Mouse (Mus musculus): Measurements from ENCODE around the gene Fry.

Gene Fry

DNA sequence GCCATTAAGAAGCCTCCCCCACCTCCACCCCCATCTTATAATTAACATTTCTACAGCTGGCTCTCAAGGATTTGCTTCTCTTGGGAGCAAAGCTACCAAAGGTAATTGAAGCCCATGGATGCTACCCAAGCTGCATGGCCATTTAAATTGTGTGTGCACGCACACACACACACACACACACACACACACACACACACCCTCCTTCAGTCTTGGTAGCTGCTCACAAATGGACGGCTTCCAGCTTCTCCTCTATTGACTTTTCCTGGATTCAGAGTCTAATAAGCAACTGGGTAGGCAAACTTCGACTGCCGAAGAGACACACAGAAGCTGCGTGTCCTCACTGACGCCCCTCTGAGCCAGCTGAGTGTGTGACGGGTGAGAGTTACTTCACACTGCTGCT lies 11.7 kb downstream of the Fry start:
- DNase-seq (ENCODE audit: low spot score), result no peak

GRCm38 (mm10) chr5:150131166-150131565 lies 12.7 kb downstream of the Fry start:
- DNase-seq (ENCODE audit: low spot score), result no peak

- DNase-seq (ENCODE audit: low spot score), result no peak
Measured at GRCm38 (mm10) chr5:150134651-150135050, 16.2 kb downstream of the Fry start.

DNA sequence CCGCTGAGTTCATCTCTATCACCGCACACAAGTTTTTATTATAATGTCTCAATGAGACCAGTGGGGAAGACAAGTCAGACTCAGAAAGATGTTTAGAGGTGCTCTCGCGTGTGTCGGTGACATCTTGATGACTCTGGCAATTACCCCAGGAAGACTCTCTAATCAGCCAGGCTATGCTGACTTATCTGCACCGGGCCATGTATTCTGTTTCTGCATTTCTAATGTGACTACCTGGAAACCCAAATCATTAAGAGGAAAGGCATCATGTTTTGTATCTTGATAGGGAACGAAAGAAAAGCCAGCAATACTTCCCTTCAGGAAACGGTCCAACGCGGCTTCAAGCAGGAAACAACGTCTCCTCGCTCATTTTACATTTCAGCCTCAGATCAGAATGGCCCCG lies 17.1 kb downstream of the Fry start:
- DNase-seq (ENCODE audit: low spot score), result no peak

GRCm38 (mm10) chr5:150137772-150138451 lies 19.5 kb downstream of the Fry start:
- no peak for DNase-seq (ENCODE audit: low spot score)

DNA sequence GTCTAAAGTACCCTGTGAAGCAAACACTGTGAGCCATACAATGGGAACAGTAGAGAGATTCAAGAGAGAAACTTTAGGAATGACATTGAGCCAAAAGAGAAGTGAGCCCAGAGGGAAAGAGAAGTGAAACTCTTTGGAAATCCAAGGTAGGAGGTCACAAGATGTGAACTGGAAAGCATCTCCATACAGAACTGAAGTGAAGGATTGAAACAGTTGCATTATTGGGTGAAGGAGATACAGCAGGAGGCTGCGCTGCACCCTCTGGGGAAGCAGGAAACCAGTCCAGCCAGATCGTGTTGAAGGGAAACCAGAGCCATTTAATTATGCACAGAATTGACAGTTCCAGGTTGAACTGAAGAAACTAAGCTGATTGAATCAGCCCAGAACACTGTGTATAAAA lies 22.1 kb downstream of the Fry start:
- DNase-seq (ENCODE audit: low spot score), result no peak

DNA sequence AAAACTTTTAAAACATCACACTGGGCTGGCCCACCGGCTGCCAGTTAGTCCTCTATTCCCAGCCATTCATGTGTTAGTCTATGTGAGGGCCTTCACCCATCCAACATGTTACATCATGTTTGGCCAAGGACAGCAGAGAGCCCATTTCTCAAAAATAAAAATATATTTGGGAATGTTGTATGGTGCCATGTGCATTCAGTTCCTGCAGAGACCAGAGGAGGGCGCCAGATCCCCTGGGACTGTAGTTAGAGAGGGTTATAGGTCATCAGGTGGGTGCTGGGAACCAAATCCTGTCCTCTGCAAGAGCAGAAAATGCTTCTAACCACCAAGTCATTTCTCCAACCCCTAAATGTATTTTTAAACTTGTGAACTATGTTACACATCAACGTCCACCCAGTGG lies 27.5 kb downstream of the Fry start:
- no peak for DNase-seq (ENCODE audit: low spot score)

DNA sequence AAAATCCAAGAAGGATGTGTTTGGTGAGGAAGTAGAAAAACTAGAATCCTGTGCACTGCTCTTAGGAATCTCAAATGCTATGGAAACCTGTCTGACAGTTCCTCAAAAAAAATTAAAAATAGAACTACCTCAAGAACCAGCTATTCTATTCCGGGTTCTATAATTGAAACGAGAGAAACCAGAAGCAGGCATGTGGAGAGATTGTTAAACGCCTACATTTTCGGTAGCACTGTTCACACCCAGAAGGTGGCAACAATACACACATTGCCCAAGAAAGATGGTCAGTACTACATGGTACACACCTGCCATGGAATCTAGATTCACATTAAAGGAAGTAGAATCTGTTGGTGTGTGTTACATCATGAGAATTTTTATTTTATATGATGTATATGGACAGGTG lies 28.2 kb downstream of the Fry start:
- DNase-seq (ENCODE audit: low spot score), result no peak

- no peak for DNase-seq (ENCODE audit: low spot score)
Measured at GRCm38 (mm10) chr5:150149725-150150124, 31.3 kb downstream of the Fry start.

GRCm38 (mm10) chr5:150150986-150151385 lies 32.5 kb downstream of the Fry start:
- DNase-seq (ENCODE audit: low spot score), result no peak

- DNase-seq (ENCODE audit: low spot score), result peak; percentile 11
Measured at GRCm38 (mm10) chr5:150152071-150152879, 33.8 kb downstream of the Fry start.

DNA sequence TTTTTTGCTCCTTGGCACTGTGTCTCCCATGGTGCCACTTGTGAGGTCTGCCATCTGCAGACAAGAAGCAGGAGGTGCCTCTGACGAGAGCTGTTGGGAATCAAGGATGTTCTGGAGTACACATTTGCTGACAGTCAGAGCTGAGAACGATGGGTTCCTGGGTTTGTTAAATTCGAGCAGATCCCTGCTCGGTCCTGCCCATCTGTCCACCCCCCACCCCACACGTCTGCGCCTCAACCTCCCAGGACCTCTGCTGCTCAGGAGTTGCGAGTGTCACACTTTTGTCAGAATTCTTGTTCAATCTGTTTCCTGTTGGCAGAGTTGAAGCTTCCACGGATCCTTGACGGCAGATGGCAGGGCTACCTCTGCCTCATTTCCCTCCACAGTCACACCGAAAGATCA lies 34.4 kb downstream of the Fry start:
- no peak for DNase-seq (ENCODE audit: low spot score)

DNA sequence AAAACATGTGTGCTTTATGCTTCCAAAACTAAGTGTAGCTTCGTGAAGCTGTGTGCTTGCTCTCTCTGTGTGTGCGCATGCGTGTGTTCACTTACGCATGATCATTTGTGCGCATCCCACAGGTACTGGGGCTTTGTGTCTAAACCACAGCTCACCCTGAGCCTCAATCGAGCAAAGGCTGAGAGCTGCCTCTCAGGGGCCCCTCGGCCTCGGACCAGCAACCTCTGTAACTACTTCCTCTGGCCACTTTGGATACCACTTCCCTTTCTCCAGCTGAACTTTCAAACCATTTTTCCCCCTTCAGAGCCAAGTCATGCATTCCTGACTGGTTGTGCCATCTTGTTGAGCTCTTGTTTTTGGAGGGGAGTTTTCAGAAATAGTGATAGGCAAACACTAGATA lies 36.9 kb downstream of the Fry start:
- DNase-seq (ENCODE audit: low spot score), result no peak

DNA sequence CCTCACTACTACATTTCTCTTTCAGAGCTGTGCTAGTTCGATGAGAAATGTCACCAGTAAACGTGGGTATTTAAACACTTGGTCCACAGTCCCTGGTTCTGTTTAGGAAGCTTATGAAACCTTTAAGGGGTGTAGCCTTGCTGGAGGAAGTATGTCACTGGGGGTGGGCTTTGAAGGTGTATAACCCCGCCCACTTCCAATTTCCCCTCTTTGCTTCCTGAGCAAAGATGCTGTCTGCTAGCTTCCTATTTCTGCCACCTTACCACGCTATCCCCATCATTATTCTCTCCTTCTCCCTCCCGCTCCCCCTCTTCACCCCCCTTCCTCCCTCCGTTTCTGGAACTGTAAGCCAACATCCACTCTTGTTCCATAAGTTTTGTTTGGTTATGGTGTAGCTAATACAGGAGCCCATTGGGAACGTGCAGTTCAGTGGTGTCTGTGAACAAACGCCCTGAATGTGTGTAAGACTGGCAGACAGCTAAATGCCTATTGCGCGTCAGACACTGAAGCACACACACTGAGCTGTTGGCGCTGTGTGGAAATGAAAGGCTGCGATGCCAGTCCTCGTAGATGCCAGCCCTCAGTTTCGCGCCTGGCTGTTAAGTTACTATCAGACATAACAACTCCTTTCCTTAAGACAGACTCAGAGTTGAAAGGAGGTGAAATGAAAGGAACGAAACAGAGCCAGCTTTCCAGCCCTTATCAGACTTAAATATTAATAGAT lies 37.8 kb downstream of the Fry start:
- DNase-seq (ENCODE audit: low spot score), result no peak

GRCm38 (mm10) chr5:150157682-150158081 lies 39.2 kb downstream of the Fry start:
- peak; percentile 33 for DNase-seq (ENCODE audit: low spot score)

GRCm38 (mm10) chr5:150159151-150159550 lies 40.7 kb downstream of the Fry start:
- DNase-seq (ENCODE audit: low spot score), result no peak

- no peak for DNase-seq (ENCODE audit: low spot score)
Measured at GRCm38 (mm10) chr5:150161193-150161592, 42.7 kb downstream of the Fry start.

DNA sequence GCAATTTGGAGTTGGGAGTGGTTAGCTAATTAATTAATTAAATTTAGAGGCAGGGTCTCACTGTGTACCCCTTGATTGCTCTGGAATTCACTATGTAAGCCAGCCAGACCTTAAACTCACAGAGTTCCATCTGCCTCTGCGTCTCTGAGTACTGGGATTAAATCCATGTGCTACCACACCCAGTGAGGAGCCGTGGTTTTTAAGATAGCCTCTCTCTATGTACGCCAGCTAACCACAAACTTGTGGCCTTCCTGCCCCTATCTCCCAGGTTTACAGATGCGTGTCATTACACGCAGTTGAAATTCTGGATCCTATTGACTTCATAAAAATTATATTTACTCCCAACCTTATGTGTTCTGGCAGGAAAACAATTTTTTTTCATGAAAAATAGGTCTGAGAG lies 43.5 kb downstream of the Fry start:
- no peak for DNase-seq (ENCODE audit: low spot score)

GRCm38 (mm10) chr5:150164671-150165070 lies 46.2 kb downstream of the Fry start:
- no peak for DNase-seq (ENCODE audit: low spot score)

GRCm38 (mm10) chr5:150166811-150167210 lies 48.4 kb downstream of the Fry start:
- no peak for DNase-seq (ENCODE audit: low spot score)

DNA sequence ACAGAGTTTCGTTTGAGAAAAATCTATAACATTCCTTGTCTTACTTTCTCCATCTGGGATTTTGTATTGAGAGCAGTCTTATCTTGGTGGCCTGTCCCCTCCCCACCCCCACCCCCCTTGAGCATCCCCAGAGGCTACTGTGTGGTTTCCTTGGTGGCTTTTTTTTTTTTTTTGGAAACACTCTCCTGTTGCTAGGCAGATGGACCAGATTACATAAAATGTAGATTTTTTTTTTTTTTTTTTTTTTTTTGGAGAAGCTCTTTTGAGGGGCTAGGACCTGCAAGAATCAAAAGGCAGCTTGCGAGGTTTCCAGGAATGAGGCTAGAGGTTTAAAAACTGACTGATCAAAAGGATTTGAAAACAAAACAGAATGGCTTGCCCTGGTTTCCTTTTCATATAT lies 48.8 kb downstream of the Fry start:
- no peak for DNase-seq (ENCODE audit: low spot score)

GRCm38 (mm10) chr5:150168712-150169111 lies 50.3 kb downstream of the Fry start:
- DNase-seq (ENCODE audit: low spot score), result peak; percentile 48

DNA sequence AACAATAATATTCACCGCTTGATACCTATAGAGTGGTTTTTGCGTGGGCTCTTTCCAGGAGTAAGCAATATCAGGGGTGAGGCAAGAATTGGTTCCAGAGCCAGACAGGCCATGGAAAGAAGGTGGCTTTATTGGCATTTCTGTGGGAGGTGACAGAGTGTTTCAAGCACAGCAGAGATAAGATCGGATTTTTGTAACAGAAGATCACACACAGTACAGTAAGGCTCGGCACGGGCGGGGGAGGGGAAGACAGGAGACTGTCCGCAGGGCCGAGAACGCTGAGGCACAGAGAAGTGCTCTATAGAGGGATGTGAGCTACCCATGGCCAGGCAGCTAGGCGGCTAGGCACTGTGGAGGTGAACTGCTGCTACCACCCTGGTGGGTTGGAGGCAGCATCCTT lies 53.1 kb downstream of the Fry start:
- no peak for DNase-seq (ENCODE audit: low spot score)

Measured in ovary, postnatal 14 days (tissue).